19 mouse cellular contexts compared by ENCODE assay signal in genomic region chr11:107358695-107359094, GRCm38 (mm10).
DNase-seq lines count a peak whose midpoint lies in the region; ATAC-seq and TF ChIP-seq lines count a peak whose summit lies in the region.
"Had no signal": no experiment of that assay in that cellular context is flagged by ENCODE, and none has a peak within 500 bp of the region (broad histone marks: within the 10 kb centered on the region; RNA-seq: fewer than 3 reads in every experiment).

No protein-coding gene starts in this region.

- TF ChIP-seq POLR2A in ES-Bruce4 (IDR thresholded peaks at IDR 0.05; ENCODE audit: insufficient read depth, low read length): no peak
- no peak for TF ChIP-seq POLR2A in thymus, adult 2 months (IDR thresholded peaks at IDR 0.05; ENCODE audit: control insufficient read depth, extremely low read depth, insufficient read depth, low read length, poor library complexity)

- WGBS in lung, embryonic 14.5 days: 63% methylated on average over 5 of the region's 5 CpGs
- WGBS in hindbrain, embryonic 13.5 days: 54% methylated on average over 5 of the region's 5 CpGs
- WGBS in thymus, adult 2 months: 94% methylated on average over 5 of the region's 5 CpGs

- TF ChIP-seq EP300 in ES-Bruce4 (IDR thresholded peaks at IDR 0.05; ENCODE audit: insufficient read depth, low read depth, low read length): no peak

- H3K27ac ChIP-seq in lung, embryonic 14.5 days (ENCODE audit: low read depth): peak overlapping the region; percentile 0; the same call in 1 of the 2 replicates
- H3K27ac ChIP-seq in ES-Bruce4 (ENCODE audit: insufficient read depth, low read length): peak overlapping the region; percentile 51
- 0 out of 2 replicates have a peak overlapping the region, but pooled peaks have one; percentile 13 for H3K27ac ChIP-seq in hindbrain, embryonic 13.5 days
- H3K27ac ChIP-seq in thymus, adult 2 months (ENCODE audit: control insufficient read depth, insufficient read depth, low read length): no peak overlapping the region
- H3K27ac ChIP-seq: embryonic facial prominence, embryonic 15.5 days; forebrain, embryonic 12.5 days; heart, embryonic 15.5 days; kidney, embryonic 15.5 days; liver, embryonic 14.5 days; macrophage had no signal

- no peak overlapping the region for H3K9ac ChIP-seq in lung, embryonic 14.5 days
- H3K9ac ChIP-seq in ES-Bruce4 (ENCODE audit: low read depth, poor library complexity, severe bottlenecking): no peak overlapping the region
- no peak overlapping the region for H3K9ac ChIP-seq in hindbrain, embryonic 13.5 days
- H3K9ac ChIP-seq: embryonic facial prominence, embryonic 15.5 days; forebrain, embryonic 12.5 days; heart, embryonic 15.5 days; kidney, embryonic 15.5 days; liver, embryonic 14.5 days had no signal

- no peaks in the 10 kb centered on the region for H3K9me3 ChIP-seq in lung, embryonic 14.5 days (ENCODE audit: low read depth, low read length)
- no peaks in the 10 kb centered on the region for H3K9me3 ChIP-seq in ES-Bruce4 (replicated peaks; ENCODE audit: control insufficient read depth, insufficient read depth, low read length, poor library complexity, severe bottlenecking)
- no peaks in the 10 kb centered on the region for H3K9me3 ChIP-seq in hindbrain, embryonic 13.5 days
- H3K9me3 ChIP-seq: embryonic facial prominence, embryonic 15.5 days; forebrain, embryonic 12.5 days; heart, embryonic 15.5 days; kidney, embryonic 15.5 days had no signal

- H3K4me3 ChIP-seq in lung, embryonic 14.5 days (ENCODE audit: low read depth, low read length): no peak overlapping the region
- H3K4me3 ChIP-seq in ES-Bruce4 (ENCODE audit: low read depth, low read length): no peak overlapping the region
- H3K4me3 ChIP-seq in hindbrain, embryonic 13.5 days: no peak overlapping the region
- H3K4me3 ChIP-seq in thymus, adult 2 months (ENCODE audit: control insufficient read depth, insufficient read depth, low read length): no peak overlapping the region
- H3K4me3 ChIP-seq: embryonic facial prominence, embryonic 15.5 days; forebrain, embryonic 12.5 days; heart, embryonic 15.5 days; kidney, embryonic 15.5 days had no signal

- ATAC-seq in lung, embryonic 14.5 days (ENCODE audit: insufficient read depth): 0 out of 2 replicates have a peak, but pooled peaks have one; percentile 28
- no peak for ATAC-seq in hindbrain, embryonic 13.5 days (ENCODE audit: low FRiP score)
- ATAC-seq: inflammation-experienced regulatory T-cells, adult 6 months had no signal

- no peak overlapping the region for H3K4me2 ChIP-seq in lung, embryonic 14.5 days
- H3K4me2 ChIP-seq in hindbrain, embryonic 13.5 days: no peak overlapping the region
- H3K4me2 ChIP-seq: embryonic facial prominence, embryonic 15.5 days; forebrain, embryonic 12.5 days; heart, embryonic 15.5 days; kidney, embryonic 15.5 days had no signal

- H3K36me3 ChIP-seq in lung, embryonic 14.5 days (ENCODE audit: insufficient read depth): no peaks in the 10 kb centered on the region
- H3K36me3 ChIP-seq in ES-Bruce4 (ENCODE audit: control insufficient read depth, insufficient read depth, low read length, poor library complexity, severe bottlenecking): no peaks in the 10 kb centered on the region
- H3K36me3 ChIP-seq in hindbrain, embryonic 13.5 days: no peaks in the 10 kb centered on the region
- H3K36me3 ChIP-seq in thymus, adult 2 months (ENCODE audit: control insufficient read depth, insufficient read depth, low read length): no peaks in the 10 kb centered on the region
- H3K36me3 ChIP-seq: embryonic facial prominence, embryonic 15.5 days; forebrain, embryonic 12.5 days; heart, embryonic 15.5 days; kidney, embryonic 15.5 days had no signal

- TF ChIP-seq CTCF in lung, embryonic 14.5 days (IDR thresholded peaks at IDR 0.05; ENCODE audit: low read depth): no peak
- TF ChIP-seq CTCF in ES-Bruce4 (IDR thresholded peaks at IDR 0.05; ENCODE audit: low read depth, low read length): no peak
- no peak for TF ChIP-seq CTCF in thymus, adult 2 months (IDR thresholded peaks at IDR 0.05; ENCODE audit: borderline replicate concordance, control insufficient read depth, extremely low read depth, insufficient read depth, low read length, poor library complexity)

- no peaks in the 10 kb centered on the region for H3K27me3 ChIP-seq in lung, embryonic 14.5 days (ENCODE audit: insufficient read depth, low read length)
- H3K27me3 ChIP-seq in ES-Bruce4 (ENCODE audit: control insufficient read depth, insufficient read depth, low read length, poor library complexity, severe bottlenecking): no peaks in the 10 kb centered on the region
- H3K27me3 ChIP-seq in hindbrain, embryonic 13.5 days: no peaks in the 10 kb centered on the region
- no peaks in the 10 kb centered on the region for H3K27me3 ChIP-seq in thymus, adult 2 months (ENCODE audit: control insufficient read depth, insufficient read depth, low read length)
- H3K27me3 ChIP-seq: embryonic facial prominence, embryonic 15.5 days; forebrain, embryonic 12.5 days; heart, embryonic 15.5 days; kidney, embryonic 15.5 days had no signal

- peak; percentile 39 for DNase-seq in cerebellum, adult 9-10 months
- no peak for DNase-seq in cerebellum, adult 11-12 months
- peak; percentile 32 for DNase-seq in lung, embryonic 14.5 days
- DNase-seq in lung, postnatal 25 days (ENCODE audit: low spot score): no peak
- DNase-seq in thymus, adult 2 months: no peak
- no peak for DNase-seq in heart, postnatal 4 days
- DNase-seq: adrenal gland, postnatal 10 days; heart, adult 18-20 months; right cerebral cortex, adult 18-20 months; thymus, postnatal 36 days had no signal

- H3K4me1 ChIP-seq in lung, embryonic 14.5 days (ENCODE audit: insufficient read depth): 0 out of 2 replicates have a peak, but pooled peaks cover 5% of the 10 kb centered on the region
- peaks cover 19% of the 10 kb centered on the region for H3K4me1 ChIP-seq in ES-Bruce4 (ENCODE audit: control insufficient read depth, insufficient read depth, low read length)
- peaks cover 31% of the 10 kb centered on the region for H3K4me1 ChIP-seq in hindbrain, embryonic 13.5 days (replicated peaks)
- peaks cover 3% of the 10 kb centered on the region; the same call in 1 of the 2 replicates for H3K4me1 ChIP-seq in thymus, adult 2 months (replicated peaks; ENCODE audit: control insufficient read depth, insufficient read depth, low read length)

Comparison
In these comparisons a context has a peak if more than half of its experiments do, and no peak if none do; other contexts are left out.
1. DNase-seq: peak in cerebellum, adult 9-10 months (single experiment) and lung, embryonic 14.5 days (single experiment); none in cerebellum, adult 11-12 months (single experiment), lung, postnatal 25 days (single experiment), thymus, adult 2 months (single experiment) and heart, postnatal 4 days (single experiment).